Mouse (Mus musculus): ENCODE data around the gene Plekhg6.

Plekhg6 gene

DNA sequence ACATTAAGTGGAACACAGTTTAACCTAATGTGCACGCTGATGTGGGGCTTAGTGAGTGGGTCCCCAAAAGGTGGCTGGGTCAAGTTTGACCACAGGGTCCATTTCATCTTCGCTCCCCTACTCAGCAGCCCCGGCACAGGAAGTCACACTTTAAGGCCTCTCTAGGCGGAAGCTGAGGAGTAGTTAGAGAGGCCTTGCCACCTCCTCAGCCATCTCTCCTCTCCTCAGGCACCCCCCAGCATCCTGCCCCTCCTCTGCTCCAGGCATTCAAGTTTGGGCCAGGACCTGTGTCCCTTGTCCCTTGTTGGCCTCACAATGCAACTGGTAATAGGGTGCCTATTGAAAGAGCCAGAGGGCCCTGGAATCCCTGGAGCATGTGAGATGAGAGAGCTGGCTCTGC, 26.9 kb downstream of the Plekhg6 start:
- DNase-seq (ENCODE audit: low spot score in 2 of 2): no peak

DNA sequence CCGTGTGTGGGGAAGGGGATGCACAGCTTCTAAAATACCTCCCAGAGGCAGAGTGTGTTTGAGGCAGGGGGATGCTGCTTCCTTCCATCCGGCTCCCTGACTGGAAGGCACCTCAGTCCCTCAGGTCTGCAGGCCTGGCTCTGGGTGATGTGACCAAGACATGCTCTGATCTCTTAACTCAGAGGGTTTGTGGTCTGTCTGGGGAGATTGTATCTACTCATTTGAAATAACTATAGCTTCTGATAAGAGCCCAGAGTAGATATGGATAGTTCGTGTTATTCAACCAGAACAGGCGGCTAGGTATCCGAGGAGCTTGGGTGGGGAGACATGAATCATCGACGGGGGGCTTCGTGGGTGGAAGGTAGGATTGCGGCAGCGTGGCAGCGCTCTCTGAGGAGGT, 27.4 kb downstream of the Plekhg6 start:
- DNase-seq (ENCODE audit: low spot score in 2 of 2): no peak

DNA sequence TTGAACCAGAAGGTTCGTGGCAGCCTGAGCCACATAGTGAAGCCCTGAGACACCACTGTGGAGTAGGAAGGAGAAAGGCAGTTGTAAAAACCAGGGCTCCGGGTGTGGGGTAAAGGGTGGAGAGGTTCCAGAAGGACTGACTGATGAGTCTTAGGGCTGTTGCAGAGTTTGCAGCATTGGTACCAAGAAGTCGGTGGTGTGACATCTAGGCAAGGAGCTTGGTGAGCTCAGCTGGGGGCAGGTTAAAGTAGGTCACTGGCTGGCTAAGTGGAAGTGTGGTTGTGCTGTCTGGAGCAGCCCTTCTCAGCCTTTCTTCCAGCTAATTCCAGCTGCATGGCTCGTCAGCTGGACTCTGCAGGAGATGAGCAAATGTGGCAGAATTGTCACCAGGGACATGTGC, 27.8 kb downstream of the Plekhg6 start:
- no peak for DNase-seq (ENCODE audit: low spot score in 2 of 2)

DNA sequence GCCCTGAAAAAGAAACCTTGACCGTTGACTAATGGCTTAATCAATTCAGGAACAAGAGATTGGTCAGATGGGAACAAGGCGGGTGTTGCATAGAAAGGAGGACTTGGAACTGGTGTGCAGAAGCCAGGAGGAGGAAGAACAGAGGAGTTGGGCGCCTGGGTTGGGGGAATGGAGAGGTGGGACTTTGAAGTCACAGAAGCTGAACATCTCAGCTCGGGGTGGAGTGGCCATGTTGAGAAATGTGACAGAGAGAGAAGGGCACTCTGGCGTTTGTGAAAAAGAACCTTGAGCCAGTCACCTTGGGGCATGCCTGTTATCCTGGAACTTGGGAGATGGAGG, 28.6 kb downstream of the Plekhg6 start:
- DNase-seq (ENCODE audit: low spot score in 2 of 2): no peak

GRCm38 (mm10) chr6:125351368-125352045, 29.1 kb downstream of the Plekhg6 start:
- no peak for DNase-seq (ENCODE audit: low spot score in 2 of 2)

DNA sequence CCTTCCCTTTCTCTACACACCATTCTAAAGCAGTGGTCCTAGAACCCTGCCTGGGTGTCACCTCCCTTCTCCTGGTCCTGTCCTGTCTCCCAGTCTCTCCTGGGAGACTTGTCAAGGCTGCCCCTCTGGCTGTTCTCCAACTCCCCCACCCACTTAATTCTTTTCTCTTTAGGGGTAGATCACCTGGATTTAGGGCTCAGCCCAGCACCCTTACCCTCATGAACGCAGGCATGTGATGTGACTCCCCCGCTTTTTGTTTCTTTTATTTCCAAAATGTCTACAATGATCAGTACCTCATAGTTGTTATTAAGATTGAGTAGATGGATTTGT, 29.6 kb downstream of the Plekhg6 start:
- no peak for DNase-seq (ENCODE audit: low spot score in 2 of 2)

- no peak for DNase-seq (ENCODE audit: low spot score in 2 of 2)
These were observed 30.2 kb downstream of the Plekhg6 start for GRCm38 (mm10) chr6:125350231-125350994.

DNA sequence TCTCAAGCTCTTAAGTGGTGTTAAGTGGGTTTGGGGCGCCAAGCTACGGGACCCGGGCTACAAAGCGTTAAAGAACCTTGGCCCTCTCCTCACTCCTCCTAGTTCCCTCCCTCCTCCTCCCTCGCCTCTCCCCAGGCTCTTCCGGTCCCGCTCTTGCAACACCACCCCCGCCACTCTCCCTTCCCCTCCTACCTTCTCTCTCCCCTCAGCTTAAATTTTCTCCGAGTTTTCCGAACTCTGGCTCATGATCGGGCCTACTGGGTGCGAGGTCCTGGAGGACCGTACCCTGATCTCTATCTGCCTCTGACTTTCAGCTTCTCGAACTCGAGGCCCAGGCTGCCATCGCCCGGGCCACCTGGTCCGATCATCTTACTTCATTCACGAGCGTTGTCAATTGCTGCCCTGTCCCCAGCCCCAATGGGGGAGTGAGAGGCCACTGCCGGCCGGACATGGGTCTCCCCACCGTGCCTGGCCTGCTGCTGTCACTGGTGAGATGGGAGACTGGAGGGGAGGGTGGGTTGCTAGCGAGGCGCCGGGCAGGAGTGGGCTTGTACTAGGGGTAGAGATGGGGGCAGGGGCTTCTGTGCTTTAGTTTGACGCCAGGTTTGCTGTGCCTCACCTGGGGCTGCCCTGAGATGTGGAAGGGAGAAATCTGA, 30.9 kb downstream of the Plekhg6 start:
- peak; percentile 50 to 65 for DNase-seq (ENCODE audit: low spot score in 2 of 2)

- no peak for DNase-seq (ENCODE audit: low spot score in 2 of 2)
These were observed 31.6 kb downstream of the Plekhg6 start, which contains the start of gene Tnfrsf1a for GRCm38 (mm10) chr6:125348721-125349574. Tnfrsf1a (plus strand) TSS chr6:125349362.

GRCm38 (mm10) chr6:125346029-125346428, 34.6 kb downstream of the Plekhg6 start:
- no peak for DNase-seq (ENCODE audit: low spot score in 2 of 2)

GRCm38 (mm10) chr6:125345625-125346024, 35.0 kb downstream of the Plekhg6 start:
- no peak for DNase-seq (ENCODE audit: low spot score in 2 of 2)

GRCm38 (mm10) chr6:125344866-125345265, 35.7 kb downstream of the Plekhg6 start:
- DNase-seq (ENCODE audit: low spot score in 2 of 2): no peak

- DNase-seq (ENCODE audit: low spot score in 2 of 2): no peak
These were observed 36.5 kb downstream of the Plekhg6 start for GRCm38 (mm10) chr6:125344084-125344483.

GRCm38 (mm10) chr6:125342198-125342597, 38.4 kb downstream of the Plekhg6 start:
- DNase-seq (ENCODE audit: low spot score in 2 of 2): no peak

GRCm38 (mm10) chr6:125340244-125340643, 40.3 kb downstream of the Plekhg6 start:
- DNase-seq (ENCODE audit: low spot score in 2 of 2): no peak

- DNase-seq (ENCODE audit: low spot score in 2 of 2): no peak
These were observed 41.6 kb downstream of the Plekhg6 start for GRCm38 (mm10) chr6:125338791-125339660.

DNA sequence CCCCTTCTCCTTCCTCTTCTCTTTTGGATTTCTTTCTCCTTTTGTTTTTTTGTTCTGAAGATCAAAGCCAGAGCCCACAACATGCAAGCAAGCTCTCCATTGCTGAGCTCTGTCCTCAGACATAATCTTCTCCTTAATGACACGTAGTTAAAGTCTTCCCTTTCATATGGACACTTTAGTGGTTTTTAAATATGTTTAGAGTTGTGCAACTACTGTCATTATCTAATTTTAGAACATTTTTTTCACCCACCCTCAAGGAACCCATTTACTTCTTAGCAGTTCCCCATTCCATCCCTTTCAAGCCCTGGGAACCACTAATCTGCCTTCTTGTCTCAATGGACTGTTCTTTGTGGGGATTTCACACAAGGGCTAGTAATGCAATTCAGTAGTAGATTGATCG, 46.2 kb downstream of the Plekhg6 start:
- no peak for DNase-seq (ENCODE audit: low spot score in 2 of 2)

DNA sequence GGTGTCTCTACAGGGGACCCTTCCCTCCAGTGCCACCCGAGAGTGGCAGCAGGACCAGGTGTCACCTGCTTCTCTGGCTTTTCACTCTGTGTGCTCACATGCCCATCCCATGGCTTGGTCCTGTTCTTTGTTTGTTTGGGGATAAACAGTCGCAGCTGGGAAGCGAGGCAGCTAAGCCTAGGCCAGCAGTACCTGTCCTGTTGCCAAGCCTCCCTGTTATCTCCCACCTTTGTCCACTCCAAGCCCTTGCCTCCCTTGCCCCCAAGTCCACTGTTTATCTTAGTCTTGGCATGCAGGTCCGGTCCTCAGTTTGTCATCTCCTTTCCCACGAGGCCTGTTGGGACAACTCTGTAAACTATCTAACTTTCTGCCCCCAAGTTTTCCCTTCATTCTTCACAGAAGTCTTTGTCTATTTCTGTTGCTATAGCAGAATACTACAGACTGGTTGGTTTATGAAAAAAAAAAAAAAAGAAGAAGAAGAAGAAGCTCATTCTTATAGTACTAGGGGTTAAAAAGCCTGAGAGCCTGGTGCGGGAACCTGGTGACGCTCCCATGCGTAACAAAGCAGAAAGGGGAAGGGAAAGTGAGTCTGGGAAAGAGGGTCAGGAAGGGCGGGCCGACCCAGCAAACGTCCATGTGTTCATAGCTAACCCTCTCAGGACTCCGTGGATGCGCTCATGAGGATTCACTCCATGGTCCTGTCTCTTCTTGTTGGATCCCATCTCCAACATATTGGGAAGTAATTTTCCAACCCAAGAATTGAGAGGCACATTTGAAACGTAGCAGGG, 47.3 kb downstream of the Plekhg6 start:
- no peak for DNase-seq (ENCODE audit: low spot score in 2 of 2)

- DNase-seq (ENCODE audit: low spot score in 2 of 2): peak; percentile 50 to 56
These were observed 49.8 kb downstream of the Plekhg6 start for GRCm38 (mm10) chr6:125330626-125331326.

DNA sequence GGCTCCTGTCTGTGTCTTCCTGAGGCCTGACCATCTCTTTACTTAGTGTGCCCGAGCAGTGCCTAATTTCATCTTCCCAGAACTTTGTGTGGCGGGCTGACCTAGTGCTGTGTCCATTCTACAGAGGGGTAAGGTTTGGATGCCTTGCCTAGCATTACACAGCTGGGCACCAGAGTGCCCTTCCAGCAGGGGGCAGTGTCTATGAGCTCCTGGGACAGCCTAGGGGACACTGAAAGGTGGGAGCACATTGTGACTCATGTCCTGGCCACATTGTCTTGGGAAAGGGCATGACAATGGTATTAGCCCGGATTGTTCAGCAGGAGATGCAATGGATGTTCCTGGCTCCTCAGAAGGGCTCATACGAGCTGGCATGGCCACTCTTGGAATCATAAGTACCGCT, 52.4 kb downstream of the Plekhg6 start:
- no peak for DNase-seq (ENCODE audit: low spot score in 2 of 2)
